Mouse (Mus musculus): ENCODE measurements around the gene Nfic. TPM values are rescaled to one million over a fixed set of nuclear protein-coding genes. Genes with fewer than 3 reads are reported as not detected.

Nfic gene
- polyA plus RNA-seq, 2 experiments from 2014 or later = 14.2 to 19.2 TPM

DNA sequence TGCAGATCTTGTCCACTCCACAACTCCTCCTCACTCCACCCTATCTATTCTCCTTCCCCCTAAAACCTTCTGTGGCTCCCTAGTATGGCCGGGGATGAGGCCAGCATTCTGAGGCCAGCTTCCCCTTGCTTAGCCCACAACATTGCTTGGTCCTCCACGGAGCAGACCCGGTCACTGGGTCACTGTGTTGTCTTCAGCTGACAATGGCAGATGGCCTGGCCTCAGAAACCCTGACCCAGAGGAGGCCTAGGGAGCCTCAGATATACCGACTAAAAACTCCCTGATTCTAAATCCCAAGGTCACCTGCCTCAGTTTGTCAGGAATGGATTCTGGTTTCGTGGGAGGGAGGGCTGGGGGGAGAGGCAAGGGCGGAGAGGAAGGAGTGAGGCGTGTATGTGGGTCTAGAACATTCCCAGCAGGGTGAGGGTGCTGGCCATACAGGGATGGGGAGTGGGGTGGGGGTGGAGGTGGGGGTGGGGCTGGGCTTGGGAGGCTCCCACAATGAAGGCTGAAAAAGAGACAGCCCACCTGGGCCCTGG lies 53.1 kb downstream of the Nfic start:
- no peak for ATAC-seq

DNA sequence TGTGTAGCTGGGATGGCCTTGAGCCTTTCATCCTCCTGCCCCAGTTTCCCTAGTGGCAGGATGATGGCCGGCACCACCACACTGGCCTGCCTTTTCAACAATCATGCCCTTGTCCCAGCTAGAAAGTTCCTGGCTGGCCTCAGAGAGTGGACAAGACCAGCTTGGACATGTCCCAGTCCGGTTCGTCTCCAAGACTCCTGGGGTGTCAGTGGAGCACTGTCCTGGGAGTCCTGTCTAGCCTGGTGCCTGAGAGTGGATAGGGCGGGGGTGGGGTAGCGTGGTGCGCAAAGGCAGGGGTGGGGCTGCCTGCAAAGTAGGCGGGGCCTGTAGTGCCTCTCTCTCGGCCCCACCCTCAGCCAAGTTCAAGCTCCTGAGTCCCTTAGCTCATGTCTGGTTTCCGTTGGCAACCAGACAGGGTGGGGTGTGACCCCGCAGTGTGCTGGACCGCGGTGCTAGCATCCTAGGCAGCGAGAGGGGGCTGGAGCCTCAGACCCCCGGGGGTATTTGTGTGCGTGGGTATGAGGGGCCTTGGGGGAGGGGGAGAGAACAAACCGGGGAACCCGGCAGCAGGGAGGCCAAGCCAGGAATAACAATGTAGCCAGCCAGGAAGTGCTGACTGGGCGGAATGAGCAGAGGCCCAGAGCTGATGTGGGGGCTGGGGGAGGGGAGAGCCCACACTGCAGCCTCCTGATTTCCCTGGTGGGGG lies 53.8 kb downstream of the Nfic start:
- peak; percentile 54 for ATAC-seq

DNA sequence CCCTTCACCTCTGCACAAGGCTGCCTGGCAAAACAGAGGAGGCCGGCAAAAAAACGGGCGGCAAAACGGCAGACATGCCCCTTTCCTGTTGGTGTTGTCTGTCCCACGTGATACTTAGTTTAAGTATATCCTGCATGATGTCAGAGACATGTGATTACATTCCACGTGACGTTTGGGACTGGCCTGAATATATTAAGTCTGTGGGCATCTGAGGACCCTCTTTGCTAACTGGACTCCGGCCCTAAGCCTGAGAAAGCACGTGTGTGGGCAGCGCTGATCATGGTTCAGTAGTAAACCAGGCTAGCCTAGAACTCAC lies 54.3 kb downstream of the Nfic start:
- no peak for ATAC-seq

DNA sequence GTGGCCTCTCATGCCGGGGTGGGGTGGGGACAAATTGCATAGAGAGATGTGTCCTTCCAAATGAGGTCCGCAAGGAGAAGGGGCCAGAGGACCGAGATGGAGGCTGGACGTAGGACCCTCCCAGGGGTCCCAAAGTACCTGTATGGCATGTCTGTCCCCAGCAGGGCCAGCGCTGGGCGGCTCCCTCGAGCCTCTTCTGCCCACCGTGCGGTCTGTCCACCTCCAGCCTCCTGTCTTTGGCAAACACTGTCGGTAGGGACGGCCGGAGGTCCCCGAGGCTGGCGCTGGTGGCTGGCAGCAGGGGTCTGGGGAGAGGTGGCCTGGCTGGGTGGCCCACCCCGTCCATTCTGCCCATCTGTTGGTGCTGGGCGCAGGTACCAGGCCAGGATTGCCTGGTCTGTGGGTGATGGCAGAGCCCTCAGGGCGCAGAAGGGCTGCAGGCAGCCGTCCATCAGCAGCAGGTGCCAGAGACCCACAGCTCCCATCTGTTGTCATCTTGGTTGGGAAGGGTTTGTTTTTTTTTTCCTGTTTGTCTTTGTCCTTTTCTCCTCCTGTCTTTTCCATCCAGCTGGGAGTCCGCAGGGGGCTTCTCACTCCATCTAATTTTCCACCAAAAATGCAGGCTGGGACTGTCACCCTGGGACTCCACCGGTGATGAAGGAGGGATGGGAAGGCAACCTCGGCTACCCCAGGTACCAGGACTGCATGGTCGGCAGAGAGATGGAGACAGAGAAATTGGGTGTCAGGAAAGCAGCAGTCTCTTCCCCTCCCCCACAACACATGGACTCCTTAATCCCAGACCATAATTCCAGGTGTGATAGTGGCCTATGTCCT lies 54.8 kb downstream of the Nfic start:
- no peak for ATAC-seq

DNA sequence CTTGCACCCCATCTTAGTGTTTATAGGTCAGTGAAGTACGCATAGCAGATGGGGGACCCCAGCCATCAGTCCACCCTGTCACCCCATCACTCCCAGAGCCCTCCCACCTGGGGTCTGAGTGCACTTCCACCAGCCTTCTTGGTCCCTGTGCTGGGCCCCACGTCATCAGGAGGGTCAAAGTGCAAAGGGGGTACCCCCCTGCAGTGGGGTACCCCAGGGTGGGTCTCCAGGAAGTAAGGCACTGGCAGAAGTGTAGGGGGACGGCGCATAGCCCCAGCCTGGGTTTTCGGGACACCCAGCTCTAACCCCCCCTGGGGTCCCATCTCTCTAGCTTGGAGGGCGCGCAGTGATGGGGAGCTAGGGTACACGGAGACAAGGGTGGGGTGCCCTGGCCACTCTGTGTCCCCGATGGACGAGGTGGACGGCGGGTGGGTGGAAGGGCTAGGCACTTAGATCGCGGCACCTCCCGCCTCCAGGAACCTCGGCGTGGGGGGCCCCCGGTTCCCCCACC lies 55.6 kb downstream of the Nfic start:
- no peak for ATAC-seq

DNA sequence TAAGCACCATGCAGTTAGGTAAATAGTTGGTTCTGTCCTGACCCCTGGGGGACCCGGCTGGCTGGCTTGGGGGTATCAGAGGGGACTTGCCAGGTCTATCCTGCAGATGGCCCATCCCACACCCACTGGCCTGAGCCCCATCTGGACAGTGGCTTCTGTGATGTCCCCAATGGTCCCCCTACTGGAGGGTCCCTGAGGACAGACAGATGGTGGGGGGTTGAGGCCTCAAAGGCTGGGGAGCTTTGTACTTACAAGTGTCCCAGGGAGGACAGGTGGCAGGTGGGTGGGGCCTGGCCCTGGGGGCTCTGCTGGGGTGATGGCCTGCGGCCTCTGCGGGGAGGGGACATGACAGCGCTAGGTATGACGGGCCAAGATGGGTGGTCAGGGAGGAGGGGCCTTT lies 56.1 kb downstream of the Nfic start:
- ATAC-seq = no peak

DNA sequence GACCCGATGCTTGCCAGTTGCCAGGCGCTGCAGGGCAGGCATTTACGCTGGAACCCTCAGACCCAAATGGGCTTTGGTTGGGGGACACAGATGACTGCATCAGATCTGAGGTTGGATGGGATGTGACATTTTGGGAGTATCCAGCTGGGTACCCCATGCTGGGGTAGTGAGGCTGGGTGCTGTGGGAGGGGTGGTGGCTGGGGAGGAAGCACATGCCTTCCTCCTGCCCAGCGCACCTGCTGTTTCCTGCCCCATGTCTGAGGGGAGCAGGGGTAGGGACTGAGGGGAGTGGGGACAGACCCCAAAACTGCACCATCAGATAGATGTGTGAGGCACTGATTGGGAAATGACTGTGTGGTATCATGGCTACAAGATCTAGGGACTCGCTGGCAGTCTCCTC lies 58.7 kb downstream of the Nfic start:
- ATAC-seq = no peak

DNA sequence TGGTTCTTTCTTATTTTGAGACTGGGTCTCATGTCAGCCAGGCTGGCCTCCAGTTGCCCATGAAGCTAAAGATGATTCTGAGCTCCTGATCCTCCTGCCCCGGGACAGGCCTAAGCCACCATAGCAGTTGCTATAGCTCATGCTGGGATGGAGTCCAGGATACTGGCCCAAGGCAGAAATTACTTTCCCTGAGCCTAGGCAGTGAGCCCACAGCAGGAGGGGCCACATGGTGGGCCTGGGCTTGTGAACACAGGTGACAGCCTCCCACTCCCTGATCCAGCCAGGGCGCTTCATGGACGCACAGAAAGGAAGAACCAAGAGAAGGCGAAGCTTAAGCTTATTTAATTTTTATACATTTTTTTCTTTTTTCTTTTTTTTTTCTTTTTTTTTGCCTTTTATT lies 59.6 kb downstream of the Nfic start:
- ATAC-seq = no peak

DNA sequence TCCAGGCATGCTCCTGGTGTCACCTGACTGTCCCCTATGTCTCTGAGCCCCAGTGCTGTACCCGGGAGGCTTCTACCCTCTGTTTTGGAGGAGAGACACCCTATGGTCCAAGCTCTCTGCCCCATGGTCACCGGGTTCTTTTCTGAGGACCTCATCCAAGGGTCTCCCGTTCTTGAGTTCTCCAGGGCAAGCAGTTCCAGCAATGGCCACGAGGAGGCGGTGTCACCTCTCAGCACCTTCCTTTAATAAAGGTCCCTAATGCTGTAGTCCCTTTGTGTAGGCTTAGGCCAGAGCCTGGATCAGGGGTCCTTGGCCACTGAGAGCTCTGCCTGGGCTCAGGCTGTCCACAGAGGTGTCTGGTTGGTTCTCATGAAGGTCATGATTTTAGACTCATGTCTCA lies 60.3 kb downstream of the Nfic start:
- ATAC-seq = peak; percentile 79

DNA sequence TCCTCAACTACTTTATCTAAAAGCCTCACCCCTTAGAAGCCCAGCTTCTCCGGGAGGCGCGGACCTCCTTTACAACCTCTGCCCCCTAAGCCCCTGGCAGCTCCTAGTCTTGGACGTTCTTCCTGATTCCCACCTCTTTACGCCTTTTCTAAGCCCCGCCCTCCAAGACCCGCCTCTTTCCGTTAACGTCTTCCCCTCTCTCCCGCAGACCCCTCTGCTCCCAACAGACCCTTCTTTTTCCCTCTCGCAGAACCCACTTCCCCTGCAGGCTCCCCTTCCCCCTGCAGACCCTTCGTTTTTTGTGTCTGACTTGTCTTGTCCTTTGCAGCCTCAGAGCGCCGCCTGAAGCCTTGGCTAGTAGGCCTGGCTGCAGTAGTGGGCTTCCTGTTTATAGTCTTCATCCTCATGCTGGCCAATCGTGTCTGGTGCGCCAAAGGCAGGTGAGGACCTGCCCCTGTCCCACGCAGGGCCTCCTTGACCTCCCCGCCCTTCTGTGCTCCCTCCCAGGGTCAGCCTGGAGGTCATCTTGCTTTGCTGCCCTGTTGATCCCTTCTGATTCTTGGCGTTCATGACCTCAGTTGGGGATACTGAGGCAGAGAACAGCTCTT lies 61.9 kb downstream of the Nfic start:
- ATAC-seq = no peak

DNA sequence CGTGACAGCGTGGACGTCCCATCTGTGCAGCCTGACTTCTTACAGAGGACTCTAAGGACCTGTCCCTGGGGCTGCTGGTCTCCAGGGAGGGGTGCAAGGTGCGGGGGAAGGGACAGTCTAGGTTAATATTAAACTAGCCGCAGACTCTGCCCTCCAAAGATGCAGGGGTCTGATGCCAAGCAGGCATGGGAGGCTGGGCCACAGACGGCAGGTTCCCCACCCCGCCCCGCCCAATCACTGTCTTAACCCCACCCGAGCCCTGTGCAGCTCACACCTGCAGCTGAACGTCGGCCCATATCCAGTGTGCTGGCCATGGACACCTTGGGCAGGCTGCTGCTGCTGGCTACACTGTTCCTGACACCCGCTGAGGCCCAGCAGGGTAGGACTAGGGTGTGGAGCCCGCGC lies 62.7 kb downstream of the Nfic start, which contains the start of gene Smim24:
Smim24 (plus strand) TSS at position 271 of the 405 bp plus-strand sequence.
- ATAC-seq = no peak

DNA sequence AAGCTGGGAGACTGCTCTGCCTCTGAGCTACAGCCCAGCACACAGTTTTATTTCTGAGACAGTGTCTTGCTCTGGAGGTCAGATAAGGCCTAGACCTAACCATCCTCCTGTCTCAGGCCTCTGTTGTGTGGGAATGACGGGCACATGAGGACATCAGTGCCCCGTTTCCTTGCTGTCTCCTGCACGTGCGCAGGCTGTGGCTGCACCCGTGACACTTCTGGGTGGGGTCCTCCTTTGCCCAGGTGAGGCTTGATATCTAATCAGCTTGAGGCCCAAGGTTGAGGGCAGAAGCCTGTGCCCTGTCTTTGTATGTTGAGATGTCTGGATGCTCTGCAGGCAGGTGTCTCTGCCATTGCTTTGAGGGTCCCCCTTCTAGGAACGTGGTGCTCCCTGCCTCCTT lies 63.2 kb downstream of the Nfic start:
- no peak for ATAC-seq

DNA sequence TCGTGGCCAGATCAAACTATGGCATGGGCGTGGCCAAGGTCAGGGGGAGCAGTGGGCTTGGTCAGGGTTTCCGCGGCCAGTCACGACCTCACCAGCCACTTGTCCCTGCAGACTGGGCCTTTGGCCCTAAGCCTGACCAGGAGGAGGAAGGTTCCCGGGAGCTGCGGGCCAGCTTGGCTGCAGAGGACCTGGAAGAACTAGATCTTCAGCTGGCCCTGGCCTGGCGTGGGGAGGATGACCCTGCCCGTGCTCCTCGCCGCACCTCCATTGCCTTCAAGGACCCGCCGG lies 64.8 kb downstream of the Nfic start:
- ATAC-seq = no peak

DNA sequence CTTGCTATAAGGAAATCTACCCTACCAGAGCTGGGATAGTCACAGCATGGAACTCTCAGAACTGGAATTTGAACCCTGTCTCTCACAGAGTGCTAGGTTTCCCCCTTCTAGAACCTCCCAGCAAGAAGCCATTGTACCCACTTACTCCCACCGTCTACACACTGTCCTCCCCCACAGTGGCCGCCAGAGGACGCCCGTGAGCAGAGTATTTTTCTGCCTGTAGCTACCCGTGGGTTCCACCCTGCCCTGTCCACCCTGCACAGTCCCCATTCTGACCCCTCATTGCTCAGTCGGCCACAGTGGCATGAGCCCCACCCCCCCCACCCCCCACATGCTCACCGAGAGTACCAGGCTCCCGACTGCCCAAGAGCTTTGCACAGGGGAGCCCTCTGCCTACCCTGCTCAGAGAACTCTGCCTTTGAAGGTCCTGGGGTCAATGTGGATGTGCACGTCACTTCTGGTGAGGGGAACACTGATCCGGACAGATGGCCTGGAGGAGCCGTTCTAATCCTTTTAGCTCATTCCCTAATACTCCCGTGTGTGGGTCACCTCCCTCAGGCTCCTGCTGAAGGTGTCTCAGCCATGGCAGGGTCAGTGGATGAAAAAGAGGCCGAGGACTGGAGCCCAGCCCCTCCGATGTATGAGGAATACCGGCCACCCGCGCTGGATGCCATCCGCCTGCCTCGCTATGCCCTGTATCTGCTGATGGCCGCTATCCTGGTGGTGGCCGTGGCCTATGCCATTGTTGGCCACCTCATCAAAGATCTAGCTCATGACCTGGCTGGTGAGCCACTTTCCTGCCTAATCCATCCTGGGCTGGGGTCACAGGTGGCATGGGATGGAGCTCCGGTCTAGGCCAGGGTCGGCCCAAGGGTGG lies 65.4 kb downstream of the Nfic start:
- peak; percentile 71 for ATAC-seq

DNA sequence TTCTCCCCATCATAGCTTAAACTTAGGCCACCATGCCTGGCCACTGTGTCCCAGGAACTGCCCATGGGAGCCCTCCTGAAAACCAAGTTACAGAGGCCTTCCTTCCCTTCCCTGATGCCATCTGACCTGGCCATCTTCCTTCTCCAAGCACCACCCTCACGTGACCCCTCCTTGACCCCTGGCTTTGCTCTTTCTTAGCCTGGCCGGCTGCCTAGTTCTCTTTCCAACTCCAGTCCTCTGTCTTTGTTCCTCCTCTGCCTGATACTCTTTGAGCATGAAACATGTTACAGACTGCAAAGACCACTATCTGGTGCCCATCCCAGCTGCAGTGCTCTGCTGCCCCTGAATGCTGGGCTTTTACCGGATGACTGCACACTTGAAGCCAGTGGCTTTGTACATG lies 66.1 kb downstream of the Nfic start:
- ATAC-seq = no peak

DNA sequence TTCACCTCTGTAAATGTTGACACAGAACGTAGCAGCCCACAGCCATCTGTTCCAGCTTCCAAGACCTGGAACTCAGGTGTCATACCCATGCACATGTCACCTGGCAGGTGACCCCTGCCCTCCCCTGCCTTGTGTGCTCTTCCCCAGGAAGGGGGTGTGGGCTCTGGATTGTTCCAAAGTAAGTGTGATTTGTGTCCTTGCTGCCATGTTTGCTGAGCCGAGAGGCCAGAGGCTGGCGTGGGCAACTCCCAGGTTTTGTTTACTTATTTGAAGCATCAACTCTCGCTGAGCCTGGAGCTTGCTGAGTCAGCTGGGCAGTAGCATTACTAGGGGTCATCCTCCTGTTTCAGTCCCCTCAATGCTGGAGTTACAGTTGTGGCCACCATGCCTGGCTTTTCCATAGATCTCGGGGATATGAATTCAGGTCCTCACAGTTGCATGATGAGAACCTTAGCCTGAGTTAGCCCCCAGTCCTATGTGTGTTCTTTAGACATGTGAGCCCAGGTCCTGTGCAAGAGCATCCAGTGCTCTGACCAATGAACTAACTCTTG lies 66.9 kb downstream of the Nfic start, which contains the start of gene Gm48552:
Gm48552 (plus strand) TSS at position 501 of the 551 bp plus-strand sequence.
- ATAC-seq = no peak

DNA sequence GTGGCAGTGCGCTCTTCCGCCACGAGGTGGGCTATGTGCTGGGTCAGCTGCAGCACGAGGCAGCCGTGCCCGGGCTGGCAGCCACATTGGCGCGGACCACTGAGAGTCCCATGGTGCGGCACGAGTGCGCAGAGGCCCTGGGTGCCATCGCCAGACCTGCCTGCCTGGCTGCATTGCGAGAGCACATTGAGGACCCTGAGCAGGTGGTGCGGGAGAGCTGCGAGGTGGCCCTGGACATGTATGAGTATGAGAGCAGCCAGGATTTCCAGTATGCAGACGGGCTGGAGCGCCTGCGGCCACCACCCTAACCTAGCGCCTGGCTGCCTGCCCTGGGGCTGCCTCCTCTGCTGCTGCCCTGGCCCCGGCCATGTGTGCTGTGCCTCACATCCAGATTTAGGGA lies 67.7 kb downstream of the Nfic start:
- ATAC-seq = no peak

DNA sequence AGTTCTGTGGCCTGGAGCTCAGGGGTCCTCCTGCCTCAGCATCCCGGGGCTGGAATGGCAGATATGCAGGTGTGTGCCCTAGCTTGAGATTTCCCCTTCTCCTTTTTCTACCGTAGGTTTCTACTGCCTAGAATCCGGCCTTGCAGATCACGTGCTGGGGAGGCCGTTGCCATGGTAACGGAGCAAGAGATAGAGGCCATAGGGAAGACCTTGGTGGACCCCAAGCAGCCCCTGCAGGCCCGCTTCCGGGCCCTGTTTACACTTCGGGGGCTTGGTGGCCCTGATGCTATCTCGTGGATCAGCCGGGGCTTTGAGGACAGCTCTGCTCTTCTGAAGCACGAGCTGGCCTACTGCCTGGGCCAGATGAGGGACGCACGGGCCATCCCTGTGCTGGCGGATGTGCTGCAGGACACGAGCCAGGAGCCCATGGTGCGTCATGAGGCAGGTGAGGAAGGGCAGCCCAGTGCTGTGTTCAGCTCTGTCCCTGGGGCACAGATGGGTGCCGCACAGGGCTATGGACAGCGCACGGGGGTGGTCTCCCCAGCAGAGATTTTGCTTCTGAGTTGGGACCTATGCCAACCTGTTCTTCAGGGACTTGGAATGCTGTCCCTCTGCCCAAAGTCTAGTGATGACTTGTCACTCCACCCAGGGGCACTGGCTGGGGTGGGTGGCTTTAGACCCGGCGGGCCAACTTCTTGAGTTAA lies 69.7 kb downstream of the Nfic start:
- ATAC-seq = no peak

DNA sequence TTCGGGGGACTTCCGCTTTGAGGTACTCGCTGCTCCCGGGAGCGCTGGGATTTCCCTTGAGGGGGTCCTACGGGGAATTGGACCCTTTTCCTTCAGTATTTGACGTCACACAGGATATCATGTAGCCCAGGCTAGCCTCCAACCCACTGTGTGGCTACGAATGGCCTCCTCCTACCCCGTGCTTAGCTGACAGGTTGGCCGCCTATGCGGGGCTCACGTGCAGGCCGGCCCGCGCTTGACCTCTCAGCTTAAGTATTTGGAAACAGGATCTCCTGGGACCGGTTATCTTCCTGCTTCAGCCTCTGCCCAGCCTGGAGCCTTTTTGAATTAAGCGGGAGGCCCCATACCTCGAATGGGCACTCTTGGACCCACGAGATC lies 70.8 kb downstream of the Nfic start:
- ATAC-seq = peak; percentile 24

DNA sequence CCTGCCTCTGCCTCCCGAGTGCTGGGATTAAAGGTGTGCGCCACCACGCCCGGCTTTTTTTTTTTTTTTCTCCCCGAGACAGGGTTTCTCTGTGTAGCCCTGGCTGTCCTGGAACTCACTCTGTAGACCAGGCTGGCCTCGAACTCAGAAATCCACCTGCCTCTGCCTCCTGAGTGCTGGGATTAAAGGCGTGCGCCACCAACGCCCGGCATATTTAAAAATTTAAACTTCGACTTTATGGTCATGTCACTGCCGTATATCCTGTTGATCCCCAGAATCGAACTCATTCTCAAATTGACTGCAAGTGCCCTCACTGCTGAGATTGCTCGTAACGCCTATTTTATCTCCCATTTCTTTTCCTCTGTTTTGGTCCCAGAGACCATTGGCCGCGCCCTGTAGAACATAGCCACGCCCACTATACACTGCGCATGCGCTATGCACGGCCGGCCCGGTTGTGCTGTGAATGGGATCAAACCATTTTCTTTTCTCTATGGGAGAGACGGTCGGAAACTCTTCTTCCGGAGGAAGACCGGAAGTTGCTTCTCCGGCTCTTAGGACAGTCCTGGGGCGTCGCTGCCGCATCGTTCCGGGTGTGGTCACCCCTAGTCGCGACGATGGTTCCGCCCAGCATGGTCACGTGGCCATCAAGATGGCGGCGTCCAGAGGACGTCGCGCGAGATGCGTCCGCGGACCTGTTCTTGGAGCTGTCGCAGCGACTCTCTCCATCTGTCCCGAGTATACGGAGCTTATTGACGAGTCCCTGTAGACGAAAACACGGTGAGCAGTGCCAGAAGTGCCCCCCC lies 71.4 kb downstream of the Nfic start, which contains the start of the genes Dohh and Gm48551:
Dohh (plus strand) TSS at position 627 of the 803 bp plus-strand sequence.
Gm48551 (plus strand) TSS at position 665 of the 803 bp plus-strand sequence.
- peak; percentile 94 for ATAC-seq

Measured in CD4-positive, CD25-positive, alpha-beta regulatory T cell, adult 4 months (primary cell).